Mouse (Mus musculus): ENCODE measurements around the gene F10.
A peak's percentile ranks its signal among the peaks of the same experiment; 100 is the strongest.
"Not testable (repeated sequence)": the region's sequence is repeated elsewhere in the genome, so short reads cannot be mapped to it uniquely, and the experiment has no call there.

The F10 gene

GRCm38 (mm10) chr8:13060441-13061150 is 23.5 kb downstream of the F10 start, which contains the start of gene Proz:
TSS of gene Proz (plus strand) at chr8:13060914.
- DNase-seq (ENCODE audit: low spot score) = peak; percentile 84

- DNase-seq (ENCODE audit: low spot score) = peak; percentile 42
Observed at GRCm38 (mm10) chr8:13063112-13063511, 26.0 kb downstream of the F10 start.

DNA sequence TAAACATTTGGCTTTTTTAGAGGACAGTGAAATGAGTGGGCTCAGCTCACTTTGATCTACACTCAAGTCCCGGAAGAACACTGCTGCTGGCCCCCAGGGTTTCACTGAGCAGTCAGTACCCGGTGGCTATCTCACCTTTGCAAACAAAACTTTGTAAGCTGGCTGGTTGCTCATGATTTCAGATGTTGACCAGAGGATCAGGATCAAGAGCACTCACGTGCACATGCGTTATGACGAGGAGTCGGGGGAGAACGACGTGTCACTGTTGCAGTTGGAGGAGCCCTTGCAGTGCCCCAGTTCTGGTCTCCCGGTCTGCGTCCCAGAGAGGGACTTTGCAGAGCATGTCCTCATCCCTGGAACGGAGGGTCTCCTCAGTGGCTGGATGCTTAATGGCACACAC is 36.1 kb downstream of the F10 start:
- DNase-seq (ENCODE audit: low spot score) = peak; percentile 64

GRCm38 (mm10) chr8:13075044-13075443 is 37.9 kb downstream of the F10 start:
- peak; percentile 76 for DNase-seq (ENCODE audit: low spot score)

- not testable (repeated sequence) for DNase-seq (ENCODE audit: low spot score)
Observed at GRCm38 (mm10) chr8:13075579-13075978, 38.5 kb downstream of the F10 start.

DNA sequence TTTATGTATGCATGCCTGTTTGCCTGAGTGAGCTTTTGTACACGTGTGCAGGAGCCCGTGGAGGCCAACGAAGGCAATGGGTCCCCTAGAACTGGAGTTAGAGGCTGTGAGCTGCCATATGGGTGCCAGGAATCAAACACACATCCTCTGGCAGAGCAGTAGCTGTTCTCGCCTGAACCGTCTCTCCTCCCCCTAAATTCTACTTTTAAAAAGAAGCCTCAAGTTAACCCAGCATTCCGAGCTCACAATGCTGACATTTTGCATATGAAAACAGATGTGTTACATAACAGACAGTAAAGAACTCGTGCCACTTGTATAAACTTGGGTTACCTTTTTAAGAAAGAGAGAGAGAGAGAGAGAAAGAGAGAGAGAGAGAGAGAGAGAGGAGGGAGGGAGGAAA is 40.4 kb downstream of the F10 start:
- no peak for DNase-seq (ENCODE audit: low spot score)

- DNase-seq (ENCODE audit: low spot score) = peak; percentile 93
Observed at GRCm38 (mm10) chr8:13104691-13105086, 67.6 kb downstream of the F10 start.

GRCm38 (mm10) chr8:13105087-13105881 is 68.2 kb downstream of the F10 start, which contains the start of the genes Pcid2 and Cul4a:
TSS of gene Pcid2 (minus strand) at chr8:13105459.
TSS of gene Cul4a (plus strand) at chr8:13105621.
- DNase-seq (ENCODE audit: low spot score) = peak; percentile 97

- peak; percentile 76 for DNase-seq (ENCODE audit: low spot score)
Observed at GRCm38 (mm10) chr8:13105908-13106551, 68.9 kb downstream of the F10 start.

Measured in yolk sac, embryonic 10.5 days (tissue).